Mouse (Mus musculus) neural tube, embryonic 13.5 days (tissue): ENCODE measurements around the gene Defb18. TPM values are rescaled to one million over a fixed set of nuclear protein-coding genes. Genes with fewer than 3 reads are reported as not detected.
A peak's percentile ranks its signal among the peaks of the same experiment; 100 is the strongest.
"Not testable (repeated sequence)": the region's sequence is repeated elsewhere in the genome, so short reads cannot be mapped to it uniquely, and the experiment has no call there.

Source experiments
- ATAC-seq: fragments of 200-750 bp; cut with Nextera tagmentation; 2 replicates; pipeline ENCODE4 v1.8.0; 2017; ENCODE audit warnings: low read depth, mild to moderate bottlenecking, moderate TSS enrichment, moderate library complexity
- H3K27ac ChIP-seq: fragments of 300-500 bp; sonication (generic); replicated peaks from 2 replicates; pipeline ENCODE4 v1.5.1; 2015; ENCODE audit warnings: moderate library complexity, mild to moderate bottlenecking, inconsistent platforms
- H3K27me3 ChIP-seq: fragments of 300-500 bp; sonication (generic); 2 replicates; pipeline ENCODE4 v1.6.1; 2015; ENCODE audit warnings: mild to moderate bottlenecking, inconsistent platforms
- H3K36me3 ChIP-seq: fragments of 300-500 bp; sonication (generic); 2 replicates; pipeline ENCODE4 v1.6.1; 2015; ENCODE audit warnings: mild to moderate bottlenecking, inconsistent platforms
- H3K4me1 ChIP-seq: fragments of 300-500 bp; sonication (generic); replicated peaks from 2 replicates; pipeline ENCODE4 v1.6.1; 2015; ENCODE audit warnings: inconsistent platforms
- H3K4me2 ChIP-seq: fragments of 300-500 bp; sonication (generic); 2 replicates; pipeline ENCODE4 v1.6.1; 2015; ENCODE audit warnings: inconsistent platforms, mild to moderate bottlenecking, moderate library complexity
- H3K4me3 ChIP-seq: fragments of 300-500 bp; sonication (generic); 2 replicates; pipeline ENCODE4 v1.5.1; 2015; ENCODE audit warnings: mild to moderate bottlenecking, inconsistent platforms
- H3K9ac ChIP-seq: fragments of 300-500 bp; sonication (generic); 2 replicates; pipeline ENCODE4 v1.6.1; 2015; ENCODE audit warnings: moderate library complexity, mild to moderate bottlenecking, inconsistent platforms
- H3K9me3 ChIP-seq: fragments of 300-500 bp; sonication (generic); 2 replicates; pipeline ENCODE4 v1.6.1; 2016; ENCODE audit warnings: inconsistent platforms
- WGBS: fragments of 180-500 bp; shearing (Covaris S2); methylation state at CpG from one replicate; pipeline ENCODE4 v1.1.7; 2015; 5-methylcytosine and 5-hydroxymethylcytosine counted together
- polyA plus RNA-seq: library from polyadenylated mRNA; unstranded; fragments of >200 nt; fragmentation: Nextera tagmentation; extraction: Ambion mirVana; gene quantifications from 2 replicates; pipeline ENCODE4 v1.2.1, GENCODE M21; 2015

Defb18 gene
- not detected in 2 replicates for polyA plus RNA-seq

- no peak within 1 kb of the TSS for H3K9ac ChIP-seq
- no peak within 1 kb of the TSS for H3K4me3 ChIP-seq
- no peaks in the 10 kb centered on the region for H3K27me3 ChIP-seq
- H3K4me2 ChIP-seq: no peak within 1 kb of the TSS
- H3K36me3 ChIP-seq: no peaks in the 10 kb centered on the region
- ATAC-seq: no peak
- WGBS: 77% methylated on average over 1 of the region's 1 CpGs
- H3K4me1 ChIP-seq: no peaks in the 10 kb centered on the region
- no peak within 1 kb of the TSS for H3K27ac ChIP-seq
- H3K9me3 ChIP-seq: no peaks in the 10 kb centered on the region
Measured at GRCm38 (mm10) chr1:18237343-18237742, at the start of gene Defb18. Gene Defb18 (minus strand): TSS chr1:18237443.

GRCm38 (mm10) chr1:18271095-18271494 lies 33.9 kb upstream of the Defb18 start:
- Histone ChIP-seq H3K36me3 (no peaks in the 10 kb centered on the region), H3K4me3 (no peak overlapping the region), H3K27ac (no peak overlapping the region), H3K4me1 (no peaks in the 10 kb centered on the region), H3K9me3 (no peaks in the 10 kb centered on the region), H3K9ac (no peak overlapping the region), H3K27me3 (no peaks in the 10 kb centered on the region), H3K4me2 (no peak overlapping the region)
- ATAC-seq: no peak
- 90% methylated on average over 4 of the region's 4 CpGs for WGBS

GRCm38 (mm10) chr1:18268845-18269244 lies 31.6 kb upstream of the Defb18 start:
- Histone ChIP-seq H3K9me3 (no peaks in the 10 kb centered on the region), H3K36me3 (no peaks in the 10 kb centered on the region), H3K27ac (no peak overlapping the region), H3K27me3 (no peaks in the 10 kb centered on the region), H3K4me2 (no peak overlapping the region), H3K9ac (no peak overlapping the region), H3K4me3 (no peak overlapping the region), H3K4me1 (no peaks in the 10 kb centered on the region)
- ATAC-seq: no peak
- 51% methylated on average over 5 of the region's 5 CpGs for WGBS

GRCm38 (mm10) chr1:18265038-18265437 lies 27.8 kb upstream of the Defb18 start, which contains the start of gene Defb41:
Gene Defb41 (minus strand): TSS chr1:18265138.
- Histone ChIP-seq H3K4me1 (no peaks in the 10 kb centered on the region), H3K4me3 (no peak within 1 kb of the TSS), H3K4me2 (no peak within 1 kb of the TSS), H3K9ac (no peak within 1 kb of the TSS), H3K36me3 (no peaks in the 10 kb centered on the region), H3K9me3 (no peaks in the 10 kb centered on the region), H3K27ac (no peak within 1 kb of the TSS), H3K27me3 (no peaks in the 10 kb centered on the region)
- no peak for ATAC-seq

GRCm38 (mm10) chr1:18245801-18246580 lies 8.7 kb upstream of the Defb18 start:
- H3K36me3 ChIP-seq, H3K27me3 ChIP-seq, H3K4me1 ChIP-seq, H3K9me3 ChIP-seq, H3K27ac ChIP-seq, ATAC-seq, H3K4me2 ChIP-seq, H3K9ac ChIP-seq, H3K4me3 ChIP-seq: not testable (repeated sequence)
- 89% methylated on average over 9 of the region's 9 CpGs for WGBS

GRCm38 (mm10) chr1:18223385-18223945 lies 13.8 kb downstream of the Defb18 start:
- H3K4me3 ChIP-seq: no peak overlapping the region
- WGBS: 10% methylated on average over 3 of the region's 3 CpGs
- H3K4me2 ChIP-seq: no peak overlapping the region
- H3K9me3 ChIP-seq: no peaks in the 10 kb centered on the region
- no peaks in the 10 kb centered on the region for H3K4me1 ChIP-seq
- H3K27me3 ChIP-seq: no peaks in the 10 kb centered on the region
- no peak for ATAC-seq
- no peak overlapping the region for H3K9ac ChIP-seq
- no peaks in the 10 kb centered on the region for H3K36me3 ChIP-seq
- no peak overlapping the region for H3K27ac ChIP-seq

- H3K4me1 ChIP-seq: peaks cover 21% of the 10 kb centered on the region
- 0 out of 2 replicates have a peak, but pooled peaks cover 4% of the 10 kb centered on the region for H3K27me3 ChIP-seq
- H3K27ac ChIP-seq: no peak overlapping the region
- H3K36me3 ChIP-seq: no peaks in the 10 kb centered on the region
- WGBS: 20% methylated on average over 4 of the region's 4 CpGs
- H3K4me2 ChIP-seq: no peak overlapping the region
- no peak overlapping the region for H3K9ac ChIP-seq
- H3K4me3 ChIP-seq: no peak overlapping the region
- ATAC-seq: peak; percentile 57
- H3K9me3 ChIP-seq: no peaks in the 10 kb centered on the region
Measured at GRCm38 (mm10) chr1:18191719-18192118, 45.5 kb downstream of the Defb18 start.

GRCm38 (mm10) chr1:18190714-18191712 lies 46.2 kb downstream of the Defb18 start:
- ATAC-seq: peak; percentile 85
- Histone ChIP-seq H3K4me1 (peaks cover 21% of the 10 kb centered on the region), H3K27me3 (0 out of 2 replicates have a peak, but pooled peaks cover 4% of the 10 kb centered on the region), H3K4me3 (no peak overlapping the region), H3K9me3 (no peaks in the 10 kb centered on the region), H3K9ac (no peak overlapping the region), H3K36me3 (no peaks in the 10 kb centered on the region), H3K4me2 (no peak overlapping the region), H3K27ac (peak overlapping the region; percentile 42; the same call in 1 of the 2 replicates)
- WGBS: 5% methylated on average over 1 of the region's 1 CpGs

Other genes with a start within 250 kb of the Defb18 start
- gene Crisp4, start 91.5 kb downstream of the Defb18 start, polyA plus RNA-seq: not detected in 2 replicates
- gene Defb41, start 27.7 kb upstream of the Defb18 start, polyA plus RNA-seq: not detected in 2 replicates